Mouse (Mus musculus) hindbrain, embryonic 15.5 days (tissue): ENCODE data around the gene Mroh2a. TPM values are rescaled to one million over a fixed set of nuclear protein-coding genes. Genes with fewer than 3 reads are reported as not detected.
A peak's percentile ranks its signal among the peaks of the same experiment; 100 is the strongest.

Source experiments
- ATAC-seq: fragments of 200-750 bp; cut with Nextera tagmentation; 2 replicates; pipeline ENCODE4 v1.8.0; 2017; ENCODE audit warnings: low read depth, moderate number of reproducible peaks, moderate TSS enrichment; ENCODE audit not compliant: low FRiP score
- H3K27ac ChIP-seq: fragments of 300-500 bp; sonication (generic); replicated peaks from 2 replicates; pipeline ENCODE4 v1.5.1; 2015; ENCODE audit warnings: mild to moderate bottlenecking, inconsistent platforms
- H3K27me3 ChIP-seq: fragments of 300-500 bp; sonication (generic); 2 replicates; pipeline ENCODE4 v1.6.1; 2015; ENCODE audit warnings: control low read depth, inconsistent platforms
- H3K36me3 ChIP-seq: fragments of 300-500 bp; sonication (generic); 2 replicates; pipeline ENCODE4 v1.6.1; 2015; ENCODE audit warnings: control low read depth, inconsistent platforms
- H3K4me1 ChIP-seq: fragments of 300-500 bp; sonication (generic); replicated peaks from 2 replicates; pipeline ENCODE4 v1.6.1; 2015; ENCODE audit warnings: control low read depth, inconsistent platforms
- H3K4me2 ChIP-seq: fragments of 300-500 bp; sonication (generic); 2 replicates; pipeline ENCODE4 v1.6.1; 2015; ENCODE audit warnings: moderate library complexity, mild to moderate bottlenecking, inconsistent platforms
- H3K4me3 ChIP-seq: fragments of 300-500 bp; sonication (generic); 2 replicates; pipeline ENCODE4 v1.5.1; 2015; ENCODE audit warnings: mild to moderate bottlenecking, inconsistent platforms
- H3K9ac ChIP-seq: fragments of 300-500 bp; sonication (generic); 2 replicates; pipeline ENCODE4 v1.6.1; 2015; ENCODE audit warnings: inconsistent platforms
- H3K9me3 ChIP-seq: fragments of 300-500 bp; sonication (generic); 2 replicates; pipeline ENCODE4 v1.6.1; 2016; ENCODE audit warnings: control low read depth, inconsistent platforms
- WGBS: fragments of 180-500 bp; shearing (Covaris S2); methylation state at CpG from one replicate; pipeline ENCODE4 v1.1.7; 2015; 5-methylcytosine and 5-hydroxymethylcytosine counted together
- polyA plus RNA-seq: library from polyadenylated mRNA; unstranded; fragments of >200 nt; fragmentation: Nextera tagmentation; extraction: Ambion mirVana; gene quantifications from 2 replicates; pipeline ENCODE4 v1.2.1, GENCODE M21; 2015

The Mroh2a gene
- polyA plus RNA-seq, 1 experiment from 2014 or later = 0.57 TPM

- 91% methylated on average over 7 of the region's 7 CpGs for WGBS
- Histone ChIP-seq H3K4me1 (no peaks in the 10 kb centered on the region), H3K36me3 (peaks cover 80% of the 10 kb centered on the region), H3K9me3 (no peaks in the 10 kb centered on the region), H3K27ac (no peak overlapping the region), H3K27me3 (no peaks in the 10 kb centered on the region), H3K9ac (no peak overlapping the region), H3K4me3 (no peak overlapping the region), H3K4me2 (no peak overlapping the region)
- no peak for ATAC-seq
Observed at GRCm38 (mm10) chr1:88264237-88264868, 37.6 kb downstream of the Mroh2a start.

- Histone ChIP-seq H3K4me3 (no peak overlapping the region), H3K27ac (no peak overlapping the region), H3K9me3 (no peaks in the 10 kb centered on the region), H3K9ac (no peak overlapping the region), H3K27me3 (no peaks in the 10 kb centered on the region), H3K4me1 (no peaks in the 10 kb centered on the region), H3K36me3 (peaks cover 85% of the 10 kb centered on the region), H3K4me2 (no peak overlapping the region)
- 76% methylated on average over 4 of the region's 4 CpGs for WGBS
- ATAC-seq = no peak
Observed at GRCm38 (mm10) chr1:88264869-88265240, 38.1 kb downstream of the Mroh2a start.

- no peak overlapping the region for H3K27ac ChIP-seq
Observed at GRCm38 (mm10) chr1:88266123-88266522, 39.3 kb downstream of the Mroh2a start.

GRCm38 (mm10) chr1:88267489-88267888, 40.7 kb downstream of the Mroh2a start:
- H3K27me3 ChIP-seq = no peaks in the 10 kb centered on the region
- peaks cover 76% of the 10 kb centered on the region for H3K36me3 ChIP-seq
- no peaks in the 10 kb centered on the region for H3K9me3 ChIP-seq
- 95% methylated on average over 6 of the region's 6 CpGs for WGBS
- H3K4me3 ChIP-seq = no peak overlapping the region
- no peak overlapping the region for H3K9ac ChIP-seq
- no peak overlapping the region for H3K4me2 ChIP-seq
- 0 out of 2 replicates have a peak, but pooled peaks have one; percentile 1 for ATAC-seq
- H3K4me1 ChIP-seq = no peaks in the 10 kb centered on the region
- no peak overlapping the region for H3K27ac ChIP-seq

More at GRCm38 (mm10) chr1:88266123-88266522, 39.3 kb downstream of the Mroh2a start:
- Histone ChIP-seq H3K27me3 (no peaks in the 10 kb centered on the region), H3K36me3 (peaks cover 82% of the 10 kb centered on the region), H3K4me1 (no peaks in the 10 kb centered on the region), H3K4me3 (no peak overlapping the region), H3K9me3 (no peaks in the 10 kb centered on the region), H3K9ac (no peak overlapping the region), H3K4me2 (no peak overlapping the region)
- WGBS = 88% methylated on average over 13 of the region's 13 CpGs
- no peak for ATAC-seq

GRCm38 (mm10) chr1:88268070-88268469, 41.3 kb downstream of the Mroh2a start:
- Histone ChIP-seq H3K9ac (no peak overlapping the region), H3K36me3 (peaks cover 74% of the 10 kb centered on the region), H3K27ac (no peak overlapping the region), H3K27me3 (no peaks in the 10 kb centered on the region), H3K9me3 (no peaks in the 10 kb centered on the region), H3K4me1 (no peaks in the 10 kb centered on the region), H3K4me2 (no peak overlapping the region), H3K4me3 (no peak overlapping the region)
- WGBS = 87% methylated on average over 6 of the region's 6 CpGs
- no peak for ATAC-seq

GRCm38 (mm10) chr1:88269539-88270309, 42.9 kb downstream of the Mroh2a start:
- peaks cover 67% of the 10 kb centered on the region for H3K36me3 ChIP-seq
- no peaks in the 10 kb centered on the region for H3K9me3 ChIP-seq
- no peak overlapping the region for H3K4me2 ChIP-seq
- no peak overlapping the region for H3K9ac ChIP-seq
- no peak overlapping the region for H3K27ac ChIP-seq
- ATAC-seq = no peak
- no peak overlapping the region for H3K4me3 ChIP-seq
- 90% methylated on average over 12 of the region's 12 CpGs for WGBS
- no peaks in the 10 kb centered on the region for H3K27me3 ChIP-seq
- no peaks in the 10 kb centered on the region for H3K4me1 ChIP-seq

- no peak overlapping the region for H3K4me2 ChIP-seq
- H3K27ac ChIP-seq = no peak overlapping the region
- WGBS = 66% methylated on average over 4 of the region's 4 CpGs
- no peaks in the 10 kb centered on the region for H3K27me3 ChIP-seq
- ATAC-seq = no peak
- H3K4me1 ChIP-seq = peaks cover 18% of the 10 kb centered on the region
- no peaks in the 10 kb centered on the region for H3K9me3 ChIP-seq
- peaks cover 36% of the 10 kb centered on the region for H3K36me3 ChIP-seq
- H3K9ac ChIP-seq = no peak overlapping the region
- H3K4me3 ChIP-seq = no peak overlapping the region
Observed at GRCm38 (mm10) chr1:88272851-88273250, 46.1 kb downstream of the Mroh2a start.

GRCm38 (mm10) chr1:88273326-88273725, 46.5 kb downstream of the Mroh2a start:
- no peak overlapping the region for H3K4me3 ChIP-seq
- H3K36me3 ChIP-seq = peaks cover 31% of the 10 kb centered on the region

GRCm38 (mm10) chr1:88273832-88274231, 47.0 kb downstream of the Mroh2a start:
- H3K9me3 ChIP-seq = no peaks in the 10 kb centered on the region
- no peak overlapping the region for H3K4me2 ChIP-seq
- peaks cover 26% of the 10 kb centered on the region for H3K36me3 ChIP-seq
- no peak overlapping the region for H3K4me3 ChIP-seq
- H3K27ac ChIP-seq = no peak overlapping the region
- H3K9ac ChIP-seq = no peak overlapping the region
- H3K27me3 ChIP-seq = no peaks in the 10 kb centered on the region
- peaks cover 21% of the 10 kb centered on the region for H3K4me1 ChIP-seq
- 88% methylated on average over 4 of the region's 4 CpGs for WGBS
- no peak for ATAC-seq

More at GRCm38 (mm10) chr1:88273326-88273725, 46.5 kb downstream of the Mroh2a start:
- ATAC-seq = no peak
- no peak overlapping the region for H3K27ac ChIP-seq
- H3K4me2 ChIP-seq = no peak overlapping the region
- H3K4me1 ChIP-seq = peaks cover 21% of the 10 kb centered on the region
- H3K9ac ChIP-seq = no peak overlapping the region
- WGBS = 94% methylated on average over 3 of the region's 3 CpGs
- no peaks in the 10 kb centered on the region for H3K9me3 ChIP-seq
- no peaks in the 10 kb centered on the region for H3K27me3 ChIP-seq

GRCm38 (mm10) chr1:88274371-88275077, 47.7 kb downstream of the Mroh2a start:
- no peak overlapping the region for H3K27ac ChIP-seq
- peaks cover 19% of the 10 kb centered on the region for H3K36me3 ChIP-seq
- H3K4me2 ChIP-seq = no peak overlapping the region
- no peak overlapping the region for H3K4me3 ChIP-seq
- ATAC-seq = no peak
- peaks cover 21% of the 10 kb centered on the region for H3K4me1 ChIP-seq
- H3K9ac ChIP-seq = no peak overlapping the region
- no peaks in the 10 kb centered on the region for H3K9me3 ChIP-seq
- no peaks in the 10 kb centered on the region for H3K27me3 ChIP-seq
- WGBS = 77% methylated on average over 11 of the region's 11 CpGs

GRCm38 (mm10) chr1:88275078-88275680, 48.4 kb downstream of the Mroh2a start:
- no peak overlapping the region for H3K9ac ChIP-seq
- H3K9me3 ChIP-seq = no peaks in the 10 kb centered on the region
- no peak for ATAC-seq
- no peak overlapping the region for H3K4me3 ChIP-seq
- H3K36me3 ChIP-seq = 0 out of 2 replicates have a peak, but pooled peaks cover 14% of the 10 kb centered on the region
- WGBS = 70% methylated on average over 13 of the region's 13 CpGs
- H3K27ac ChIP-seq = no peak overlapping the region
- no peaks in the 10 kb centered on the region for H3K27me3 ChIP-seq
- H3K4me2 ChIP-seq = no peak overlapping the region
- peaks cover 21% of the 10 kb centered on the region for H3K4me1 ChIP-seq
